Mouse (Mus musculus): ENCODE measurements around the gene Psme3. TPM values are rescaled to one million over a fixed set of nuclear protein-coding genes. Genes with fewer than 3 reads are reported as not detected.
A peak's percentile ranks its signal among the peaks of the same experiment; 100 is the strongest.

Gene Psme3
- polyA plus RNA-seq, 1 experiment: 89.0 TPM

DNA sequence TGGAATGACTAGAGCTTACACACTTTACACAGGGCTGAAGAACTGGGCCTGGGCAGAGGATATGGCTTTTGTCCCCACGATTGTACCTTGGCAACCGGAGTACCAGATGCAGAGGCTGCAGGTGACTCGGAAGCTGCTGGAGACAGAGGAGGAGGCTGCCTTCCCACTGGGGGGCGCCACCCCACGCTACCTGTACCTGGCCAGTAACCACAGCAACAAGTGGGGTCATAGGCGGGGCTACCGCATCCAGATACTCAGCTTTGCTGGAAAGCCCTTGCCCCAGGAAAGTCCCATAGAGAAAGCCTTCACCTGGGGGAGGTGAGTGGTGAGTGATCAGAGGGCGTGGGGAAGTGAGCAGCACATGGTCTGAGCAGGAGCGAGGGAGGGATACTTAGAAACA lies 19.7 kb downstream of the Psme3 start:
- no peak overlapping the region for H3K4me2 ChIP-seq (ENCODE audit: low read depth)
- no peaks in the 10 kb centered on the region for H3K36me3 ChIP-seq (ENCODE audit: control insufficient read depth, insufficient read depth)
- no peak overlapping the region for H3ac ChIP-seq (ENCODE audit: control insufficient read depth, insufficient read length)
- TF ChIP-seq POLR2AphosphoS2 (IDR thresholded peaks at IDR 0.05; ENCODE audit: insufficient read length, low read depth) (no peak), REST (IDR thresholded peaks at IDR 0.05; ENCODE audit: insufficient read depth, insufficient read length) (no peak), TCF3 (IDR thresholded peaks at IDR 0.05; ENCODE audit: insufficient read length, low read depth) (no peak), CEBPB (IDR thresholded peaks at IDR 0.05; ENCODE audit: insufficient read depth, poor library complexity, severe bottlenecking) (no peak)
- no peaks in the 10 kb centered on the region for H3K27me3 ChIP-seq (ENCODE audit: control insufficient read depth, insufficient read depth, insufficient read length)
- no peak overlapping the region for H3K4me3 ChIP-seq
- no peaks in the 10 kb centered on the region for H3K79me2 ChIP-seq (ENCODE audit: control insufficient read depth, insufficient read depth)

DNA sequence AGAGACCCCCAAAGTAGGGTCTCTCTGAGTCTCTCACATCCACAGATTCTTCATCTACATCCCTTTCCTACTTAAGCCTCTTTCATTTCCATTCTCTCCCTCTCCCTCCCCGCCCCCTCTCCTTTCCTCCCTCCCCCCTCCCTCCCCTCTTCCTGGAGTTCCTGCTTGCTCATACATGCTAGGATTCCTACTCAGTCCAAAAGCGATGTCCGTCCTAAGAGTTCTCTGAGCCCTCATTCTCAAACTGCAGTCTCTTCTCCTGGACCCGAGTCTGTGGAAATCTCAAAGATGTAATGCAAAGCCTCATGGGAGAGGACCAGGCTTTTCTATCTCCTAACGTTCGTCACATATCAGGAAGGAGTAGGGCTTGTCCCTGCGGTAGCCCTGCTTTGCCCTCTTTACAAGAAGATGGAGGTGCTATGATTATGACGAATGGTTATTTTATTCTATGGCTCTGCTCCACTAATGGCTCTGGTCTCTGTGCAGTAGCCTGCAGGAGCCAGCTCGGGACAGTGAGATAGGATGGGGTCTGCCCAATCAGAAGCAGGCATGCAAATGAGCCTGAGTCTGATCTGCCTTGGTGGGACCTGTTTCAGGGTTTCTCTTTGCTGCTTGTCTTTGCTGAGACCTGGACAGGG lies 22.2 kb downstream of the Psme3 start:
- peak overlapping the region; percentile 13 for H3K4me3 ChIP-seq

DNA sequence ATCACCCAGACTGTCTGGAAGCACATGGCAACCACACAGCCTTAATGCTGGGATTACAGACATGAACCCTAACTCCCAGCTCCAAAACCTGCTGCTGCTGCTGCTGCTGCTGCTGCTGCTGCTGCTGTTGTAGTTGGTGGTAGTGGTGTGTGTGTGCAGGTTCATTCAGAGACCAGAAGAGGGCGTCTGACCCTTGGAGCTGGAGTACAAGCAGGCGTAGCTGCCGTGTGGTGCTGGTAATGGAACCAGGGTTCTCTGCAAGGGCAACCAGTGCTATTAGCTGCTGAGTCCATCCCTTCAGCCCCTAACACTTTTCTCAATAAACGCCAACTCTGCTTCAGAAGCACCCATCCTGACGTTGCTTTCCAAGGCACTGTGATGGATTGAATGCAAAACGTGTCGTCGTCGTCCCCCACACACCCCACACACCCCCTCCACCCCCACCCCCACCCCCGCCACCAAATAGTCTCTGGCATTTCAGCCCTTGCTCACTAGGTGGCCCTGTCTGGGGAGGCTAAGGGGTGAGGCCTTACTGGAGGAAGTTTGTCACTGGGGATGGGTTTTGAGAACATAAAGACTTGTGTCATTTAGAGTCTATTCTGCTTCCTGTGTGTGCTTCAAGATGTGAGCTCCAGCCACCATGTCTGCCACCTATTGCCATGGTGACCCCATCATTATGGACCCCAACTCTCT lies 31.2 kb downstream of the Psme3 start:
- H3K4me2 ChIP-seq (ENCODE audit: low read depth): no peak overlapping the region
- H3K27me3 ChIP-seq (ENCODE audit: control insufficient read depth, insufficient read depth, insufficient read length): peaks cover 20% of the 10 kb centered on the region
- no peaks in the 10 kb centered on the region for H3K79me2 ChIP-seq (ENCODE audit: control insufficient read depth, insufficient read depth)
- no peaks in the 10 kb centered on the region for H3K36me3 ChIP-seq (ENCODE audit: control insufficient read depth, insufficient read depth)
- H3ac ChIP-seq (ENCODE audit: control insufficient read depth, insufficient read length): no peak overlapping the region
- H3K4me3 ChIP-seq: no peak overlapping the region
- TF ChIP-seq MYOD1 (IDR thresholded peaks at IDR 0.05; ENCODE audit: control insufficient read depth in 1 of 3, insufficient read length in 2 of 3, low read depth in 2 of 3): no peak
- TF ChIP-seq SRF (IDR thresholded peaks at IDR 0.05; ENCODE audit: control insufficient read depth, insufficient read length, low read depth): no peak
- no peak for TF ChIP-seq POLR2A (IDR thresholded peaks at IDR 0.05; ENCODE audit: insufficient read length, low read depth)
- TF ChIP-seq REST (IDR thresholded peaks at IDR 0.05; ENCODE audit: insufficient read depth, insufficient read length): no peak
- no peak for TF ChIP-seq POLR2AphosphoS2 (IDR thresholded peaks at IDR 0.05; ENCODE audit: insufficient read length, low read depth)
- TF ChIP-seq TCF12 (IDR thresholded peaks at IDR 0.05; ENCODE audit: insufficient read depth, poor library complexity, severe bottlenecking): no peak

More for the DNA sequence above, 22.2 kb downstream of the Psme3 start:
- Histone ChIP-seq H3ac (ENCODE audit: control insufficient read depth, insufficient read length) (no peak overlapping the region), H3K4me2 (ENCODE audit: low read depth) (peak overlapping the region; percentile 93), H3K27me3 (ENCODE audit: control insufficient read depth, insufficient read depth, insufficient read length) (no peaks in the 10 kb centered on the region), H3K36me3 (ENCODE audit: control insufficient read depth, insufficient read depth) (no peaks in the 10 kb centered on the region), H3K79me2 (ENCODE audit: control insufficient read depth, insufficient read depth) (no peaks in the 10 kb centered on the region)
- no peak for TF ChIP-seq TCF12 (IDR thresholded peaks at IDR 0.05; ENCODE audit: insufficient read depth, poor library complexity, severe bottlenecking)
- TF ChIP-seq POLR2AphosphoS2 (IDR thresholded peaks at IDR 0.05; ENCODE audit: insufficient read length, low read depth): no peak
- TF ChIP-seq CEBPB (IDR thresholded peaks at IDR 0.05; ENCODE audit: insufficient read depth, poor library complexity, severe bottlenecking): no peak
- no peak for TF ChIP-seq TCF3 (IDR thresholded peaks at IDR 0.05; ENCODE audit: insufficient read length, low read depth)
- no peak for TF ChIP-seq REST (IDR thresholded peaks at IDR 0.05; ENCODE audit: insufficient read depth, insufficient read length)
- no peak for TF ChIP-seq USF1 (IDR thresholded peaks at IDR 0.05; ENCODE audit: low read depth)
- TF ChIP-seq POLR2A (IDR thresholded peaks at IDR 0.05; ENCODE audit: insufficient read length, low read depth): no peak
- no peak for TF ChIP-seq SRF (IDR thresholded peaks at IDR 0.05; ENCODE audit: control insufficient read depth, insufficient read length, low read depth)

DNA sequence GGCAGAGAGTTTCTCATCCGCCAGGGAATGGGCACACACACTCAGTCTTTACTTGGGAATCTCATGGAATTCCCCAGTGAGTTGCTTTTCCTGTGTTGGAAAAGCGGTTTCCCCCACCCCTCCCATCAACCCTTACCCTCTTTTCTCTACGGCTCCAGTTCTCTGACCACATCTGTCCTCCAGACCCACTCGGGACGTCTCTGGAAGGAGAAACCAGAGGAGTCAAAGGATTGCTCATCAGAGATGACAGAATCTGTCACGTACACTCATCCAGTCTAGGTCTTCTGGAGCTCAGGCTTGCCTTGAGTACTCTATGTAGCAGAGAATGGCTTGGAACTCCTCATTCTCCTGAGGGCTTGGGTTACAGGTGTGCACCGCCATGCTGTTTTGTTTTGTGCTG lies 32.8 kb downstream of the Psme3 start:
- H3K4me3 ChIP-seq: no peak overlapping the region
- H3K27me3 ChIP-seq (ENCODE audit: control insufficient read depth, insufficient read depth, insufficient read length): peaks cover 25% of the 10 kb centered on the region
- H3K4me2 ChIP-seq (ENCODE audit: low read depth): no peak overlapping the region
- no peaks in the 10 kb centered on the region for H3K36me3 ChIP-seq (ENCODE audit: control insufficient read depth, insufficient read depth)
- TF ChIP-seq REST (IDR thresholded peaks at IDR 0.05; ENCODE audit: insufficient read depth, insufficient read length): no peak
- TF ChIP-seq USF1 (IDR thresholded peaks at IDR 0.05; ENCODE audit: low read depth): no peak
- TF ChIP-seq SRF (IDR thresholded peaks at IDR 0.05; ENCODE audit: control insufficient read depth, insufficient read length, low read depth): no peak
- TF ChIP-seq MYOD1 (IDR thresholded peaks at IDR 0.05; ENCODE audit: control insufficient read depth in 1 of 3, insufficient read length in 2 of 3, low read depth in 2 of 3): no peak
- no peak for TF ChIP-seq POLR2AphosphoS2 (IDR thresholded peaks at IDR 0.05; ENCODE audit: insufficient read length, low read depth)
- no peak for TF ChIP-seq POLR2A (IDR thresholded peaks at IDR 0.05; ENCODE audit: insufficient read length, low read depth)
- no peak for TF ChIP-seq E2F4 (IDR thresholded peaks at IDR 0.05; ENCODE audit: insufficient read depth)
- no peak for TF ChIP-seq TCF12 (IDR thresholded peaks at IDR 0.05; ENCODE audit: insufficient read depth, poor library complexity, severe bottlenecking)
- TF ChIP-seq MAX (IDR thresholded peaks at IDR 0.05; ENCODE audit: low read depth): no peak
- no peak for TF ChIP-seq MYOG (IDR thresholded peaks at IDR 0.05; ENCODE audit: control insufficient read depth in 1 of 3, insufficient read depth in 1 of 3, insufficient read length in 2 of 3, low read depth in 2 of 3)
- TF ChIP-seq TCF3 (IDR thresholded peaks at IDR 0.05; ENCODE audit: insufficient read length, low read depth): no peak
- TF ChIP-seq CEBPB (IDR thresholded peaks at IDR 0.05; ENCODE audit: insufficient read depth, poor library complexity, severe bottlenecking): no peak
- no peak overlapping the region for H3ac ChIP-seq (ENCODE audit: control insufficient read depth, insufficient read length)
- no peaks in the 10 kb centered on the region for H3K79me2 ChIP-seq (ENCODE audit: control insufficient read depth, insufficient read depth)

DNA sequence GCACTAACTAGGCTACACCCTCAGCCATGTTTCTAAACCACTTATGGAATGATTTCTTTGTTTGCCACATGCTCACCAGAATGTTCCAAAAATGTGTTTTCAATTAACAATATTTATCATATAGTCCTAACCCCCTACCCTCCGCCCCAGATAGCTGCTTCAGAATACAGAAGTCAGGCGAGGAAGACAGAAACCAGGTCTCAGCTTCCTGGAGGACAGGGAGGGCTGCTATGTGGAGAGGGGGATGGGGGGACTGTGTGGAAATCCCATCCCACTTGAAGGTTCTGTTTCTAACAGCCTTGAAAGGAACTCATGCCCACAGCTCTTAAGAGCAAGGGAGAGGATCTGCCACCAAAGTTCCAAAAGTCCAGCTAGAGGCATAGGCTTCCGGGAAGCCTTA lies 33.2 kb downstream of the Psme3 start:
- TF ChIP-seq MYOG (IDR thresholded peaks at IDR 0.05; ENCODE audit: control insufficient read depth in 1 of 3, insufficient read depth in 1 of 3, insufficient read length in 2 of 3, low read depth in 2 of 3) (no peak), REST (IDR thresholded peaks at IDR 0.05; ENCODE audit: insufficient read depth, insufficient read length) (no peak), SRF (IDR thresholded peaks at IDR 0.05; ENCODE audit: control insufficient read depth, insufficient read length, low read depth) (no peak), E2F4 (IDR thresholded peaks at IDR 0.05; ENCODE audit: insufficient read depth) (no peak), MYOD1 (IDR thresholded peaks at IDR 0.05; ENCODE audit: control insufficient read depth in 1 of 3, insufficient read length in 2 of 3, low read depth in 2 of 3) (no peak), POLR2AphosphoS2 (IDR thresholded peaks at IDR 0.05; ENCODE audit: insufficient read length, low read depth) (no peak), POLR2A (IDR thresholded peaks at IDR 0.05; ENCODE audit: insufficient read length, low read depth) (no peak), TCF12 (IDR thresholded peaks at IDR 0.05; ENCODE audit: insufficient read depth, poor library complexity, severe bottlenecking) (no peak), CEBPB (IDR thresholded peaks at IDR 0.05; ENCODE audit: insufficient read depth, poor library complexity, severe bottlenecking) (no peak), USF1 (IDR thresholded peaks at IDR 0.05; ENCODE audit: low read depth) (no peak), MAX (IDR thresholded peaks at IDR 0.05; ENCODE audit: low read depth) (no peak)
- Histone ChIP-seq H3K79me2 (ENCODE audit: control insufficient read depth, insufficient read depth) (no peaks in the 10 kb centered on the region), H3K36me3 (ENCODE audit: control insufficient read depth, insufficient read depth) (no peaks in the 10 kb centered on the region), H3K4me3 (no peak overlapping the region), H3ac (ENCODE audit: control insufficient read depth, insufficient read length) (no peak overlapping the region), H3K27me3 (ENCODE audit: control insufficient read depth, insufficient read depth, insufficient read length) (peaks cover 29% of the 10 kb centered on the region), H3K4me2 (ENCODE audit: low read depth) (no peak overlapping the region)
